Mouse (Mus musculus) cerebellum, adult 9-10 months (tissue): Measurements from ENCODE around the gene Hsd3b6.
"Not testable (repeated sequence)": the region's sequence is repeated elsewhere in the genome, so short reads cannot be mapped to it uniquely, and the experiment has no call there.

ENCODE experiments used
- DNase-seq: peaks from one replicate; pipeline ENCODE4 v3.0.0; 2022

Hsd3b6 gene

DNA sequence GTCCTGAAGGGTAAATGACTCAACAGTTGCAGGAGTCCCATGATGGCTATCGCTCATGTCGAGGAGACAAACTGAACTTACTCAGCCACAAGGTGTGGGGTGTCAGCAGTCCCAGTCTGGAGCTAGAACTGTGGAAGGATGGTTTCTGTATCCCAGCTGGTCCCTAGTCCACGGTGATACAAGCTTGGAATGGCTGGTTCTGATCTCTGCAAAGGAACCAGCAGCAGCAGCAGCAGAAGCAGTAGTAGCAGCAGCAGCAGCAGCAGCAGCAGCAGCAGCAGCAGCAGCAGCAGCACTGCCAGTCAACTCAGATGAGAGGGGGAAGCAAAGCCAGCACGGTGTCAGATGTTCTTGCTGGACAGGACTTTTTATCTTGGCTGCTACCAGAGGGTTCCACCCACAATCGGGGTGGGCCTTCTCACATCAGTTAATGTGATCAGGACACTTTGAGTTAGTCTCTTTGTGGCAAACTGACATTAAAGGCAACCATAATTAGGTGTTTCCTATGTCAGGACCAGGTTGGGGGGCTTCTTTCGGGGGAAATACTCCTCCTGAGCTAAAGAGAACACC, at the start of gene Hsd3b6:
Gene Hsd3b6, minus strand, starts transcription at position 343 of the 570 bp plus-strand sequence.
- no peak for DNase-seq

DNA sequence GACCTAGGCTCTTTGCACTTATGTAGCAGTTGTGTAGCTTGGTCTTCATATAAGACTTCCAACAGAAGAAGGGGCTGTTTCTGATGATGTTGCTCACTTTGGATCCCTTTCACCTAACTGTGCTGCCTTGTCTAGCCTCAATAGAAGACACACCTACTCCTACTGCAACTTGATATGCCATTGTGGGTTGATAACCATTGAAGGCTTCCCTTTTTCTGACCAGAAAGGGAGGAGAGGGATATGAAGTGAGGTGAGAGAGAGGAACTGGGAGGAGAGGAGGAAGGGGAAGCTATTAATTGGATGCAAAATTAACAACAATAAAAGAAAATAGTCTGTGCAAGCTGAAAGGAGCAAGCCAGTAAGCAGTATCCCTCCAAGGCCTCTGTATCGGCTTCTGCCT, 48.6 kb upstream of the Hsd3b6 start:
- DNase-seq = no peak

DNA sequence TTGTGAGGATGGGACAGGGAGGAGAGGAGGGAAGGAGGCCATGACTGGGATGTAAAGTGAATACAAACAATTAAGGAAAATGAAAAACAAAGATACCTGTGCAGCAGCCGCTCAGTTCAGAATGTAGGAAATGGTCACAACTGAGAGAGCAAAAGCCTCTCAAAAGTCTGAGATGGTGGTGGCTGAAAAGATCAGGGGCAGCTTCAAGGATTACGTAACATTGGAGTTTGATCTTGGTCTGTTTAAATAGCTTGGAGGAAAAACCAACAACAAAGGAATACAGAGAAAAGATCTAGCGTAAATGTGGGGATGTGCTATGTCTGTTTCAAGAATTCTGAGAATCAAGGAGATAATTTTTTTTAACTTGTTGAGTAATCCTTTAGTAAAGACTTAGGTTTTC, 45.3 kb upstream of the Hsd3b6 start, which contains the start of gene Hsd3b1:
Gene Hsd3b1, minus strand, starts transcription at position 219 of the 400 bp plus-strand sequence.
- no peak for DNase-seq

DNA sequence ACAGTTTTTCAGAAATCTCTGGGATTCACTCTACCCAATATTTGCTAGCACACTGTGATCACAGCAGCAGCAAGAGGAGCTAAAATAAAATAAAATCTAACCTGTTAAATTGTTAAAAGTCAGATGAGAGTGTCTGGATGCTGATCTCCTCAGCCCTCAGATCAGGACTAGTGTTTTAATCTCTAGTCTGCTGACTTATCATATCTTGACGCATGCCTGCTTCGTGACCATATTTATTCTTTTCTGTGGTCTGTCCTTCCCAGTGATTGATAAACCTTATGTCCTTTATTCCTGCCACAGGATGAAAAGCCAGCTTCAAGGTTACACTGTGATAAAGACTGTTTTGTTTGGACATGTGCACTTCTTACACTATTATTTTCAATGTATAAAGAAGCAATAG, 43.8 kb upstream of the Hsd3b6 start:
- no peak for DNase-seq

DNA sequence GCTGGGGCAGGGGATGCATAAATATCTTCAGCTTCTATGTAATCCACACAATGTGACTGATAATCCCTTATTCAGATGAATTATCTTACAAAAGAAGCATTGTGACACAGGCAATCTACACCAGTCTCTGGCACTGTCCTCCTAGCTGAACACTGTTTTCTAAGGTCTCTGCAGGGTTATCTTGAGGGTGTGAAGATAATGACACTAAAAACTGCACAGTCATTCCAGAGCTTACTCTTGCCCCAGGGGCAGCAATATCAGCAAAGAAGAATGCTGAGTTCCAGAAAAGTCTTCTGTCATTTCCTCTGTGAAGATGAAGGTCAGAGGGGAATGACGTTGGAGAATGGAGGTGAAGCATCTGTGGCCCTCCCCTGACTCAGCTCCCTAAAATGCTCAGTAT, 42.6 kb upstream of the Hsd3b6 start:
- no peak for DNase-seq

DNA sequence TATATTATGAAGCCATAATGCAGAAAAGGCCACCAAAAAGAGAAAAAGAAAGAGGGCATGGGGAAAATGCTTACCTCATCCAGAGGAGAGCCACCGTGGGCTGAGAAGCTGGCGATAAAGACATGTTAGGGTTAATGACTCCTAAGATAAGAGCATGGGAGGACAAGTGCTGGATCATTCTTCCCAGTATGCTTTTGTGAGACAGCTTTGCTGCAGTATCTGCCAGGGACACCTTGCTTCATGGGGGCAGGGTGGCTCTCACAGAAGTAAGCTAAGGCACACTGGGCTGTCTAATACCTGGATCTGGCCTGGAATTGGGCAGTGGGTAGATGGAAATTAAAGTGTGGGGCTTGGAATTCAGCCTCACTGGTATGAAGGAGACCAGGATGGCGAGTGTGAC, 40.9 kb upstream of the Hsd3b6 start:
- no peak for DNase-seq

DNA sequence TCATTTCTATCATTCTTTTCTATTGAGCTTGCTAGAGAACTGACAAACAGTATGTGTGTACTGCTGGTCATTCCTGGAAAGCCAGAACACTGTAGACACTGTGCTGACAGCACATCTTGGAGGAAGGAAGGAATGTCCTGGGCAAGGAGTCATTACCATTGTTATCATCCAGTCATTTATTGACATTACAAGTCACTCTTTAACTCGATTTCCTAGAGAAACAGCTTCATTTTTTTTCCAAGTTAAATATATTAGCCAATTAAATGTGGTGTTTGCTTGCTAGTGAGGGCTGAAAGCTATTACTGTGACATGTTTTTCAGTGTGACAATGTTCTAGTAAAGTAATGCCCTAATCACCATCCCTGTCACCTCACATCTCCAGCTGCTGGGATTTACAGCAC, 39.4 kb upstream of the Hsd3b6 start:
- DNase-seq = no peak

DNA sequence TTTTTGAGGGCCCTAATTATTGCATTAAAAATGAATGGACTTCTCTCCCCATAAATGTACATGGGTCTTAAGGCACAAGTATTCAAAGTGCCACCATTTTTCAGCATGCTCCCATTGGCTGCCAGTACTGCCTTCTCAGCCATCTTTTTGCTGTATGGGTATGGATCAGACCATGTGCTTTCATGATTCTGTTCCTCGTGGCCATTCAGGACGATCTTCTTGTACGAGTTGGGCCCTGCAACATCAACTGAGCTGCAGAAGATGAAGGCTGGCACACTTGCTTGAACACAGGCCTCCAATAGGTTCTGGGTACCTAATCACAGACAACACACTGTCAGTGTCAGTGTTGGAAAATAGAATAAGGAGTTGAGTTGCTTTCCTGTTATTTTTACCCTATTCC, 38.8 kb upstream of the Hsd3b6 start:
- DNase-seq = no peak

DNA sequence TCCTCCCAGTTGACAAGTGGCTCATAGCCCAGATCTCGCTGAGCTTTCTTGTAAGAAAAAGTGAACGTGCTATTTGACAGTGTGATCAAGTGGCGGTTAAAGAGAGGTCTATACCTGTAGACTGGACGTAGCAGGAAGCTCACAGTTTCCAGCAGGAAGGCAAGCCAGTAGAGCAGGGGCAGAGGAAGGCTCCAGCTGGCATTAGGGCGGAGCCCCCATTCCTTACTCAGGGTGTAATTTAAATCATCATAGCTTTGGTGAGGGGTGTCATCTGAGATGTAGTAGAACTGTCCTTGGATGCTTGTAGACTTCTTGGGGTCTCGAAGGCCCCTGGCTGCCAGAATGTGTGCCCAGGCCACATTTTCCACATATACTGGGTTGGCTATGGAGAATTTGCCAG, 38.4 kb upstream of the Hsd3b6 start:
- no peak for DNase-seq

DNA sequence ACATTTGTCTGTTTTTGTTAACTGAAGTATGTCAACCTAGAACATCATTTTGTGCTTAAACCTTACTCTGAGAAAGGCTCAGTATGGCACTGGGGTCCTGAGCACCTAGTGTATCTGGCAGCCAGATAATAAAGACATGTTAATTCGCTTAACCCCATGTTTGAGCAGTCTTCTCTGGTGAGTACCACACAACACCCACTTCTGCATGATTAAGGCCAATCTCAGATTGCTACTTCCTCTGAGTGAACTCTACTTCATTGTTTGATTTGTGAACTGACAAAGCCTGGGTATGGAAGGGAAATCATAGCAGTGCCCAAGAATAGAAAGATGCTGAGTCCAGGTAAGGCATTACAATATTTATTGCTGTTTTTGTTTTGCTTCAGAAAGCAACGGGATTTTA, 37.6 kb upstream of the Hsd3b6 start:
- DNase-seq = no peak

DNA sequence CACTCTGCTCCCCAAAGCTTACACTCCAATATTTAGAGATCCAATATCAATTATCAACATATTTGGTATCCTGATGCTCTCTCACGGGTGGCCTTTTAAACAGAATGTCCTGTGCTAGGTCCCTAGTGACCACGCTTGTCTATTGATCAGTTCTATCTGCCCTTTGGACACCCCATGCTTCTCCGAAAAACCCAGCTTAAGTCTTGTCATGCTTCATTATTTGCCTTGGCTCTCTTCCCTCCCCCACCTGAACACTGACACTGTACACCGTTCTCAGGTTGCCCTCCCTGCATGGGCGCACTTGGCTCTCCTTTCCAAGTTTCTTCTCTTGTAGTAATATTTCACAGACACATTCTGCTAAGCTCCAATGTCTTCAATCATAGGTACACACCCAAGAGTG, 36.0 kb upstream of the Hsd3b6 start:
- no peak for DNase-seq

DNA sequence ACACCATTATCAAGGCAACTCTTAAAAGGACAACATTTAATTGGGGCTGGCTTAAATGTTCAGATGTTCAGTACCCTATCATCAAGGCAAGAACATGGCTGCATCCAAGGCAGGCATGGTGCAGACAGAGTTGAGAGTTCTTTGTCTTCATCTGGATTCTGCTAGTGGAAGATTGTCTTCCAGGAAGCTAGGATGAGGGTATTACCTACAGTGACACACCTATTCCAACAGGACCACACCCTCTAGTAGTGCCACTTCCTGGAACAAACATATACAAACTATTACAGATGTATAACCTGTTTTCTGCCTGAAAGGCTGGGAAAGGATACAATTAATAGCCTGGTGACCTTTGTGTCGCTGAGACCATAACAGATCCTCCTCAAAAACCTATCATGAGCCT, 34.7 kb upstream of the Hsd3b6 start:
- no peak for DNase-seq

DNA sequence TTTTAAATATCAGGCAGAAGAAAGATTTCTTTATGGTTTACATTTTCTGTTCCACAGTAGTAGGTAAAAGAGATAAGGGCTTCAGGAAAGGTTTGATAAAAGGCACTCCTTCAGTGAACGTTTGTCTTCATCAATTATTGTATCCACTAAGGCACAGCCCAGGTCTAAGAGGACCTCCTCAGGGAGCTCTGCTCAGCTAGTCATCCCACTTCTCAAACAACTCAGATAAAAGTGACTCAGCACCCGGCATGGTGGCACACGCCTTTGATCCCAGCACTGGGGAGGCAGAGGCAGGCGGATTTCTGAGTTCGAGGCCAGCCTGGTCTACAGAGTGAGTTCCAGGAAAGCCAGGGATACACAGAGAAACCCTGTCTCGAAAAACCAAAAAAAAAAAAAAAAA, 1.6 kb downstream of the Hsd3b6 start:
- DNase-seq = not testable (repeated sequence)

DNA sequence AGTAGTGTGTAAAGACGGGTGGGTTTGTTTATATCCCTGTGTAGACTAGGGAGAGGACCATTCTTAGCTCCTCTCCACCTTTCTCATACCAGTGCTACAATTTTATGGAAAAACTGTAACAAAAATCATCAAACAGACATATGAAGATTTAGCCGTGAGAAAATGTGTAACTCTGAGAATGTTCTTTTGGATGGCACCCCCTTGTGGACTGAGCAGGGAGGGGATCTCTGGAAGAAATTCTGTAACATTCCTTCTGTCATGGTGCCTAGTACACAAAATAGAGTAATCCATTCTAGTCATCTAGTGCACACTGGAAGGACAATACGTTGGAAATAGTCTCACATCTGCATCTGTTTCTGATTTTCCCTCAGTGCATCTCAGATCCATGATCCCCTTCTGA, 9.2 kb downstream of the Hsd3b6 start:
- not testable (repeated sequence) for DNase-seq

DNA sequence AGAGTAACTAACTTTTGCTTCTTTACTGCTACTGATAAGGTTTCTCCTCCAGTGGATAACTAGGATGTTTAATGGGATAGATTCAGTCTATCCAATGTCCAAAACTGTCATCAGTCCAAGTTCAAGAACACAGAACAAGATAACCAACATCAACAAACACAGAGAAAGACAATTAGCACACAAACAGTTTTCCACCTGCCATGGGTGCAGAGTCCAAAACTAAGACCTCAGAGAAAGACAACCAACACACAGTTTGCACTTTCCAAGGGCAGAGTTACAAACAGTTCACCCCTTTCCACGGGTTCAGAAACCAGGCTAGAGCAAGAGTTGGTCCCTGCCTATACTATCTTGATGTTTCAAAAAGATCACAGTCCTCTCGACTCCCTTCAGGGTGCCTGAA, 27.7 kb downstream of the Hsd3b6 start:
- DNase-seq = no peak

DNA sequence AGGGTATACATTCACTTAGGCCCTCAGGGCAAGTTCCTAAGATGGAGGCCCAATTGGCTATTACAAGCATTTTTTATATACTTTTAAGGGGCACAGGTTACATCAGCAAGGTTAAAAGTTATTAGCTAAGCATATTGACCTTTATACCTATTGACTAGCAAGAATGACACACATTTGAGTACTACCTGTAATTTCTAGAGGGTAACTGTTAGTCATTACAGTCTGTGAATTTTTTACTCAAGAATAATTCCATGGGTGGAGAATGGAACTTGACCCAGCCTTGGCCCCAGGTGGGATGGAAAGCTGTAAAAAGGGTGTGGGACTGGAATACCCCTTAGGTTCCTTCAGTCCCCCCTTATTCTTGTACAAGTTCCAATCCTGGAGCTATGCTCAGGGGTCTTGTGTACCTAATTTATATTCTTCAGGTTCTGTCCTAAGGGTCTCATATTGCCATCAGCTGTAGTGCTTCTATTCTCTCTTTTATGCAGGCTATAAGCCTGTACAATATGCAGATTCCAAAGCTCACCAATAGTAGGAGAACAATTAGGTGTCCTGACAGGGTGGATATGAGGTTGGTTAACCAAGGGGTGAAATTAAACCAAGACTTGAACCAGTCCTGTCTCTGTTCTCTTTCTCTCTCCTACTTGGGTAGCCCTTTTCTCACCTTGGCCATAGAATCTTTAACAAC, 31.9 kb downstream of the Hsd3b6 start:
- DNase-seq = no peak

DNA sequence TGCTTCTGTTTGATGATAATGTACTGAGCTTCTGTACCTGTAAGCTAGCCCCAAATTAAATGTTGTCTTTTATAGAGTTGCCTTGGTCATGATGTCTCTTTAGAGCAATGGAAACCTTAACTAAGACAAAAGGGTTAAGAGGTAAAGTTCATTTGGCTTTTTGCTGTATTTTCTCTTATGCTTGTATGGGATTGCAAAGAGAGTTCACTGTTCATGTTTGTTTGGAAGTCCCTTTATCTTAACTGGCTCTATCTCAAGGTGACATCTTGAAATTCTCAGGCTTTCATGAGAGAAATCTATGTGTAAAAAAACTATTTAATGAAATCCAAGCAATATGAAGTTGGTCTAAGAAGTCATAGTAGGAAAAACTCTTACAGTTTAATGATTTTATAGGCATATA, 33.3 kb downstream of the Hsd3b6 start:
- no peak for DNase-seq

DNA sequence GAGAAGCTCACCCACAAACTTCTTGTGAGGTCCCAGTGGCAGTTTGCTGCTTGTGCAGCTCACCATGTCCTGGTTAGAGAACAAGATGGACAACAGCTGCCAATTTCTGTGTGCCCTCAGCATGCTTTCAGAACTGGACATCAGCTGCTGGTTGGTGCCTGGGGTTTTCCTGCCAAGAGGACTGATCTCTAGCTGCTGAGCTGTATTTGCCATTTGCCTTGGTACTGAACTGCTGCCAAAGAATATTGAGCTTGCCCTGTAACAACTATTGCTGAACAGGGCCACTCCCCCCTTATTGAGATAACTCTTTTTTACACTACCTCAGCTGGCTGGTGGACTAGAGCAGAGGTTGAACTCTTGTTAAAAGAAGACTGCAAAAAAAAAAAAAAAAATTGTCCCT, 50.1 kb downstream of the Hsd3b6 start:
- DNase-seq = no peak

DNA sequence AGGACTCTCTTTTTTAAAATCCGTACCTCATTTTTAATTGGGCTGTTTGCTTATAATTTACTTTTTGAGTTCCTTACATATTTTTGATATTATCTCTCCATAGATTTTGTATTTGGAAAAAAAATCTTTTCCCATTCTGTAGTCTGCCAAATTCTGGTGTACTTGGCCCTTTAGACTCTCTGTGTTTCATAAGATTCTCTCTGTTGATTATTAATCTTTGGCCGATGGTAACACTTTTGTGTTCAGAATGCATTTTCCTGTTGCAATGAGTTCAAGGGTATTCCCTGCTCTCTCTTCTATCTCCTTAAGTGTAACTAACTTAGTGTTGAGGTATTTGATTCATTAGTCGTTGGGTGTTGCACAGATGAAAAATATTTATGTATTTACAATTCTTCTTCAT, 57.4 kb downstream of the Hsd3b6 start:
- DNase-seq = no peak
